Mouse (Mus musculus): ENCODE data around the gene Fcor. TPM values are rescaled to one million over a fixed set of nuclear protein-coding genes. Genes with fewer than 3 reads are reported as not detected.

Fcor gene
- polyA plus RNA-seq, 1 experiment from 2014 or later: 23.1 TPM

DNA sequence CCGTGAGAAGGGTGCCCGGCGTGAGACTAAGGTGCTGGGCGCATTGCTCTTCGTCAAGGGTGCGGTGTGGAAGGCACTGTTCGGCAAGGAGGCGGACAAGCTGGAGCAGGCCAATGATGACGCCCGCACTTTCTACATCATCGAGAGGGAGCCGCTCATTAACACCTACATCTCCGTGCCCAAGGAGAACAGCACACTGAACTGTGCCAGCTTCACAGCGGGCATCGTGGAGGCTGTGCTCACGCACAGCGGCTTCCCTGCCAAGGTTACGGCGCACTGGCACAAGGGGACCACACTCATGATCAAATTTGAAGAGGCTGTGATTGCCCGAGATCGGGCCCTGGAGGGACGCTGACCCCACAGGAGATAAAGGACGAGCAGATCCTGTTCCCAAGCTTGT, 7.1 kb upstream of the Fcor start:
- WGBS: 96% methylated on average over 23 of the region's 23 CpGs
- Histone ChIP-seq H3K36me3 (replicated peaks; ENCODE audit: control insufficient read depth, insufficient read depth) (peaks cover 34% of the 10 kb centered on the region), H3K4me3 (replicated peaks; ENCODE audit: low read length) (no peak overlapping the region), H3K27me3 (ENCODE audit: control insufficient read depth, insufficient read depth, low read length) (no peaks in the 10 kb centered on the region), H3K27ac (no peak overlapping the region), H3K4me1 (replicated peaks; ENCODE audit: control insufficient read depth, insufficient read depth, low read length) (peaks cover 11% of the 10 kb centered on the region), H3K9me3 (ENCODE audit: control insufficient read depth, low read length) (no peaks in the 10 kb centered on the region), H3K9ac (no peak overlapping the region), H3K4me2 (replicated peaks) (no peak overlapping the region)
- DNase-seq (ENCODE audit: low spot score) (no peak), ATAC-seq (ENCODE audit: low FRiP score) (no peak)

DNA sequence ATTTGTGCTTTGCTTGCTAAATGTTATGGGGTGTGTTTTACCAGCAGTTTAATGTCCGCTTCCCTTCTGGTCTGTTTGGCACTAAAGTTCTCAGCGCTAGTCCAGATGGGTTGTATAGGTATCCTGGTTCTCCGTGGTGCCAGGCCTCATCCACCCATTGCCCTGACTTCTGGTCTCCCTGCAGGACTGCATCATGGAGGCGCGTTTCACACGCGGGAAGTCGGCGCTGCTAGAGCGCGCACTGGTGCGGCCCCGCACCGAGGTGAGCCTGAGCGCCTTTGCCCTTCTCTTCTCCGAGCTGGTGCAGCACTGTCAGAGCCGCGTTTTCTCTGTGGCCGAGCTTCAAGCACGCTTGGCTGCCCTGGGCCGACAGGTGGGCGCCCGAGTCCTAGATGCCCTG, 6.7 kb upstream of the Fcor start:
- Histone ChIP-seq H3K4me3 (replicated peaks; ENCODE audit: low read length) (no peak overlapping the region), H3K9me3 (ENCODE audit: control insufficient read depth, low read length) (no peaks in the 10 kb centered on the region), H3K27ac (no peak overlapping the region), H3K4me1 (replicated peaks; ENCODE audit: control insufficient read depth, insufficient read depth, low read length) (peaks cover 11% of the 10 kb centered on the region), H3K36me3 (replicated peaks; ENCODE audit: control insufficient read depth, insufficient read depth) (peaks cover 34% of the 10 kb centered on the region), H3K4me2 (replicated peaks) (no peak overlapping the region), H3K27me3 (ENCODE audit: control insufficient read depth, insufficient read depth, low read length) (no peaks in the 10 kb centered on the region), H3K9ac (no peak overlapping the region)
- DNase-seq (ENCODE audit: low spot score): no peak
- 96% methylated on average over 23 of the region's 23 CpGs for WGBS
- ATAC-seq (ENCODE audit: low FRiP score): no peak

DNA sequence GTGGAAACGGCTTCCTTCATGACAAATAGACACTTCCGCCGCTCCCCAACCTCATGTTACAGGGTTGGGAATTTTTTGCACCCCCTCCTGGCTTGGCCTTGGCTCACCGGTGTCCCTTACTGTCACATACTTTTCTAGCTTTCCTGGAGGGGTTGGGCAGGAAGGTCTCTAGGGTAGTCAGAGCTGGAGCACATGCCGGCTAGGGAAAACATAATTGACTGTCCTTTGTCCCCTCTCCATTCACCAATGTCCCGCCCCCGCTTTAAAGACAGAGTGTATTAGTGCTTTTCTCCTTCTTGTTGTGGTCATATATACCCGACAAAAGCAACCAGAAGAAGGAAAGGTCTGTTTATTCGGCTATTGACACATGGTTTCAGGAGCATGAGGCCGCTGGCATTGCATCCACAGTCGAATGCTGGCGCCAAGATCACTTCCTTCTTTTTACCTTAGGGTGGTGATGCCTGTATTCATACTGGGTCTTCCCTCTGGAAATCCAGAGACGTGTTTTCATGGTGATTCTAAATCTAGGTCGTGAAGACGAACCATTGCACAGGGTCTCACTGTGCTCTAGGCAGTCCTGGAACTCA, 4.9 kb upstream of the Fcor start:
- no peaks in the 10 kb centered on the region for H3K27me3 ChIP-seq (ENCODE audit: control insufficient read depth, insufficient read depth, low read length)
- 7% methylated on average over 15 of the region's 15 CpGs for WGBS
- H3K27ac ChIP-seq: peak overlapping the region; percentile 74
- peak overlapping the region; percentile 95 for H3K4me2 ChIP-seq (replicated peaks)
- no peak for DNase-seq (ENCODE audit: low spot score)
- H3K9me3 ChIP-seq (ENCODE audit: control insufficient read depth, low read length): no peaks in the 10 kb centered on the region
- H3K9ac ChIP-seq: peak overlapping the region; percentile 97
- peaks cover 11% of the 10 kb centered on the region for H3K4me1 ChIP-seq (replicated peaks; ENCODE audit: control insufficient read depth, insufficient read depth, low read length)
- H3K36me3 ChIP-seq (replicated peaks; ENCODE audit: control insufficient read depth, insufficient read depth): peaks cover 33% of the 10 kb centered on the region
- peak overlapping the region; percentile 95 for H3K4me3 ChIP-seq (replicated peaks; ENCODE audit: low read length)
- ATAC-seq (ENCODE audit: low FRiP score): no peak

DNA sequence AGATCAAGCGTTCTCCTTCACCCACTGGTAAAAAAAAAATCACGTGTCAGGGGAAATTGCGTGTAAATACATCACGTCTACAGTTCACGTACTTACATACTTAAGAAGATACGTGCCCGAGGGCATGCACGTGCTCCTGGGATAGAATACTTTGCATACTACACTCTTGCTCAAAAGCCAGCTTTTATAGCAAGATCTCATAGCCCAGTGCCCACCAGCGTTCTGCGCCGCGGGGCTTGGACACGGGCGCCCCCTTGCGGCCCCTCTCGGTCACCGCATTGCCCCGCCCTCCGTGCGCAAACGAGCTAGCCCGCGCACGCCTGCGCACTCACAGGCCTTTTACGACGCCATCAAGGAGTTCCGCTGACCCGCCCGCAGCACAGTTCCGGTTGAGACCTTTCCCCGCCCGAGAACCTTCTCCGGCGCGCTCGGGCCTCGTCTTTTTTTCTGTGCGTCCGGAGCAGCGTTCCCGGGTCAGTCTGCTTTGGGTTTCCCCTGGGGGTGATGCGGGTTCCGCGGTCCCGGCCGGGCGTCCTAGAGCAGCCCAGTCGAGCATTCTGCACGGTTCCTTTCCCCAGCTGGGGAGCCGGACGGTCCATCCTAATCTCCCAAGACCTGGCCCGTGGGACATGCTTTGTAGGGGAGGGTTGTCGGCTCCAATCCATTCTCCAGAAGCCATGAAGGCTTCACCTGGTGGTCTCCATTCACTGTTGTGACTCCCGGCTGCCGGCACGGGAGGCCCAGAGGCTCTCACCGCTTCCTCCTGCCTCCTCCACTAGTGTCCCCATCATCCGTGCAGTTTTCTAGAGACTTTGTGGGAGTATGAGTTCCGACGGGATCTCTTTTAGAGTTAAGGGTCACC, 4.2 kb upstream of the Fcor start, which contains the start of gene Trappc5:
Gene Trappc5 (plus strand): TSS at position 169 of the 862 bp plus-strand sequence.
- WGBS: 1% methylated on average over 61 of the region's 61 CpGs
- peak within 1 kb of the TSS; percentile 74 for H3K27ac ChIP-seq
- ATAC-seq (ENCODE audit: low FRiP score) (peak; percentile 85), DNase-seq (ENCODE audit: low spot score) (peak; percentile 98)
- peak within 1 kb of the TSS; percentile 97 for H3K9ac ChIP-seq
- H3K4me3 ChIP-seq (replicated peaks; ENCODE audit: low read length): peak within 1 kb of the TSS; percentile 95
- no peaks in the 10 kb centered on the region for H3K9me3 ChIP-seq (ENCODE audit: control insufficient read depth, low read length)
- H3K4me2 ChIP-seq (replicated peaks): peak within 1 kb of the TSS; percentile 95
- H3K27me3 ChIP-seq (ENCODE audit: control insufficient read depth, insufficient read depth, low read length): no peaks in the 10 kb centered on the region
- H3K4me1 ChIP-seq (replicated peaks; ENCODE audit: control insufficient read depth, insufficient read depth, low read length): peaks cover 11% of the 10 kb centered on the region
- H3K36me3 ChIP-seq (replicated peaks; ENCODE audit: control insufficient read depth, insufficient read depth): peaks cover 26% of the 10 kb centered on the region

DNA sequence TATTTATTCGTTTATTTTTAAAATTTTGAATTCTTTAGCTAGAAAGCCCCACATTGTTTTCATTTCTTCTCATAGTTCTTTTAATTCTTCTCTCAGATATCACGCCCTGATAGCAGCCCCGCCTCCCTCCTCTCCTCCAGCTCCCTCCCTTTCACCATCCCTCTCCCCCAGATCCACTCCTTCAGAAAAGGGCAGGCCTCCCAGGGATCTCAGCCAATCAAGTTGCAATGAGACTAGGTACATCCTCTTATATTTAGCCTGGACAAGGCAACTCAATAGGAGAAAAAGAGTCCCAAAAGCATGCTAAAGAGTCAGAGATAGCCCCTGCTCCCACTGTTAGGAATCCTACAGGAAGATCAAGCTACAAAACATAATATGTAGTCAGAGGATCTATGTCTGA, 2.5 kb upstream of the Fcor start:
- H3K4me3 ChIP-seq (replicated peaks; ENCODE audit: low read length): no peak overlapping the region
- H3K9me3 ChIP-seq (ENCODE audit: control insufficient read depth, low read length): no peaks in the 10 kb centered on the region
- ATAC-seq (ENCODE audit: low FRiP score) (no peak), DNase-seq (ENCODE audit: low spot score) (no peak)
- WGBS: 51% methylated on average over 3 of the region's 3 CpGs
- H3K36me3 ChIP-seq (replicated peaks; ENCODE audit: control insufficient read depth, insufficient read depth): peaks cover 10% of the 10 kb centered on the region
- H3K4me1 ChIP-seq (replicated peaks; ENCODE audit: control insufficient read depth, insufficient read depth, low read length): peaks cover 11% of the 10 kb centered on the region
- no peak overlapping the region for H3K27ac ChIP-seq
- H3K27me3 ChIP-seq (ENCODE audit: control insufficient read depth, insufficient read depth, low read length): no peaks in the 10 kb centered on the region
- no peak overlapping the region for H3K4me2 ChIP-seq (replicated peaks)
- no peak overlapping the region for H3K9ac ChIP-seq

DNA sequence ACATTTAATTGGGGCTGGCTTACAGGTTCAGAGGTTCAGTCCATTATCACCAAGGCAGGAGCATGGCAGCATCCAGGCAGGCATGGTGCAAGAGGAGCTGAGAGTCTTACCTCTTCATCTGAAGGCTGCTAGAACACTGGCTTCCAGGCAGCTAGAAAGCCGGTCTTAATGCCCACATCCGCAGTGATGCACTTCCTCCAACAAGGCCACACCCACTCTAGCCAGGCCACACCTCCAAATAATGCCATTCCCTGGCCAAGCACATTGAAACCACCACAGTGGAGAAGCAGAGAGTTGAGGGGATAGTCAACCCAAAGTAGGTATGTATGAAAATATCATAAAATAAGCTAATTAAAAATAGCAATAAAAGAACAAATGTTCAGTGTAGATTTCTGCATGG, 1.8 kb downstream of the Fcor start:
- H3K36me3 ChIP-seq (replicated peaks; ENCODE audit: control insufficient read depth, insufficient read depth): no peaks in the 10 kb centered on the region
- no peak overlapping the region for H3K4me3 ChIP-seq (replicated peaks; ENCODE audit: low read length)
- H3K27ac ChIP-seq: no peak overlapping the region
- DNase-seq (ENCODE audit: low spot score) (no peak), ATAC-seq (ENCODE audit: low FRiP score) (no peak)
- H3K9me3 ChIP-seq (ENCODE audit: control insufficient read depth, low read length): no peaks in the 10 kb centered on the region
- H3K4me2 ChIP-seq (replicated peaks): no peak overlapping the region
- no peaks in the 10 kb centered on the region for H3K27me3 ChIP-seq (ENCODE audit: control insufficient read depth, insufficient read depth, low read length)
- no peaks in the 10 kb centered on the region for H3K4me1 ChIP-seq (replicated peaks; ENCODE audit: control insufficient read depth, insufficient read depth, low read length)
- WGBS: 87% methylated on average over 2 of the region's 2 CpGs
- no peak overlapping the region for H3K9ac ChIP-seq

DNA sequence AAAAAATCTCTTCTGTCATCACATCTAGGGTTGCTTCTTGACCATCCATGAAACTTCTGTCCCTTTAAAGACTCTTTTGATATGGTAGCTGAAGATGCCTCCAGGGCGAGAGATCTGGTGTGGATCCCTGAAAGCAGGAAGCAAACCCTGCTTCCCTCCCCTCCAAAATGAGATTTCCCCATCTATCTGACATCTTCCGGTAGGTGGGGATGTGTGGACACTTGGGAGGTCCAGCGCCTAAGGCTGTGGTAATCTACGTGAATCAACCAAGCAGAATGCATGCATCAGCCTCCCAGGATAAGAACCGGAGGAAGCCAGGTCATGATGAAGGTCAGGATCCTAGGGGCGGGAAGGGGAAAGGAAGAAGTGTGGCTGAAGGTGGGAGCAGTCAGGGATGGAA, 6.7 kb downstream of the Fcor start, which contains the start of gene Mcemp1:
Gene Mcemp1 (plus strand): TSS at position 248 of the 400 bp plus-strand sequence.
- Histone ChIP-seq H3K4me1 (replicated peaks; ENCODE audit: control insufficient read depth, insufficient read depth, low read length) (no peaks in the 10 kb centered on the region), H3K27me3 (ENCODE audit: control insufficient read depth, insufficient read depth, low read length) (no peaks in the 10 kb centered on the region), H3K27ac (no peak within 1 kb of the TSS), H3K4me2 (replicated peaks) (no peak within 1 kb of the TSS), H3K4me3 (replicated peaks; ENCODE audit: low read length) (no peak within 1 kb of the TSS), H3K36me3 (replicated peaks; ENCODE audit: control insufficient read depth, insufficient read depth) (no peaks in the 10 kb centered on the region), H3K9me3 (ENCODE audit: control insufficient read depth, low read length) (no peaks in the 10 kb centered on the region), H3K9ac (no peak within 1 kb of the TSS)
- DNase-seq (ENCODE audit: low spot score): no peak
- no peak for ATAC-seq (ENCODE audit: low FRiP score)
- WGBS: 83% methylated on average over 6 of the region's 6 CpGs

DNA sequence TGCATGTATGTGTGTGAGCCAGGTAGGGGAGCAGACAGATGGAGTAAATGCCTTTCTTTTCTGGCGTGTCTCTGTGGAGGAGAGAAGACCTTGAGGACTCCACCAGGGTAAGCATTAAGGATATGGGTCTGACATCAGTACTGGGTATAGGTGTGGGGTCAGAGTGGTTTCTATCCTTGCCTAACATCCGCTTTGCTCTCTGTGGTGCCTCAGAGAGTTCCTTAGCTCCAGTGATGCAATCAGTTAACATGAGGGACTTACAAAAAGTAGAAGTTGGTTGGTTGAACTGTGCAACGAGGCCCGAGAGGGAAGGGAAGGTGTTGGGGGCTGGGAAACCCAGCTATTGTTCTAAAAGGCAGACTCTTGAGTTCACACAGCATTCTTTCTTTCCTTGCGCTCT, 7.8 kb downstream of the Fcor start:
- Histone ChIP-seq H3K9me3 (ENCODE audit: control insufficient read depth, low read length) (no peaks in the 10 kb centered on the region), H3K4me3 (replicated peaks; ENCODE audit: low read length) (no peak overlapping the region), H3K4me1 (replicated peaks; ENCODE audit: control insufficient read depth, insufficient read depth, low read length) (no peaks in the 10 kb centered on the region), H3K27me3 (ENCODE audit: control insufficient read depth, insufficient read depth, low read length) (no peaks in the 10 kb centered on the region), H3K27ac (no peak overlapping the region), H3K36me3 (replicated peaks; ENCODE audit: control insufficient read depth, insufficient read depth) (no peaks in the 10 kb centered on the region), H3K4me2 (replicated peaks) (no peak overlapping the region), H3K9ac (no peak overlapping the region)
- DNase-seq (ENCODE audit: low spot score) (no peak), ATAC-seq (ENCODE audit: low FRiP score) (no peak)
- 61% methylated on average over 5 of the region's 5 CpGs for WGBS

DNA sequence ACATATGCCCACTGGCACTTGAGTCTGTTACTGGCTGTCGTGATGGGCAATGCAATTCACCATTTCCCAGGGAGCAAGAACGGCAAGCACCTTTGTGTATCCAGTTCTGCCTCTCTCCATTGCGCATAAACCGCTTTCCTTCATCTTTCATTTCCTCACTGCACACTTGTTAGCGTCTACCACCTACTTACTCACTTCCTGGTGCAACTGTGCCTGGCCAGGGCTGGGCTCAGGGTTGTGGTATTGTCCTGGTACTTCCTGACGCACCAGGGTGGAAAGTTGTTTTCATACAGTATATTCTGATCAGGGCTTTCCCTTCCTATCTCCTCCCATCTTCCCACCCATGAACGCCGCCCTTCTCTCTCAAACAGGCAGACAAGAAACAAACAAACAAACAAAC, 11.3 kb downstream of the Fcor start:
- 81% methylated on average over 8 of the region's 8 CpGs for WGBS
- DNase-seq (ENCODE audit: low spot score) (no peak), ATAC-seq (ENCODE audit: low FRiP score) (no peak)
- Histone ChIP-seq H3K27me3 (ENCODE audit: control insufficient read depth, insufficient read depth, low read length) (no peaks in the 10 kb centered on the region), H3K36me3 (replicated peaks; ENCODE audit: control insufficient read depth, insufficient read depth) (no peaks in the 10 kb centered on the region), H3K4me3 (replicated peaks; ENCODE audit: low read length) (no peak overlapping the region), H3K27ac (no peak overlapping the region), H3K4me1 (replicated peaks; ENCODE audit: control insufficient read depth, insufficient read depth, low read length) (peaks cover 3% of the 10 kb centered on the region; the same call in 1 of the 2 replicates), H3K9ac (no peak overlapping the region), H3K9me3 (ENCODE audit: control insufficient read depth, low read length) (no peaks in the 10 kb centered on the region), H3K4me2 (replicated peaks) (no peak overlapping the region)
